Mouse (Mus musculus): ENCODE measurements around the gene Gpsm1.

The Gpsm1 gene

DNA sequence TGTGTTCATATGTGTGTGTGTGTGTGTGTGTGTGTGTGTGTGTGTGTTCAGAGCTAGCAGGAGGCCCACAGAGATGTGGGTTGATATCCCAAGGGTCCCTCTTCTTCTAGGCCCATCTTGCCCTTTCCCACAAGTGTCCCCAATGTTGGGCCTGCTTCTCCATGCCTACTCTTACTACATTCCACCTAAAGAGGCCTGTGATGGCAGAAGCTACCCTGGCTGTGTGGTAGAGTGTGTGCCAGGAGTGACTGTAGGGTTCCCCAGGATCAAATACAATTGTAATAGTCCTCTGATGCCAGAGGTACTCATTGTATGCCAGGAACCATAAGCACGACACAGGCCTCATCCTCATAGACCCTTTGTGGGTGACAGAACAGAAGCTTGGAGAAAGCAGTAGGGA is 1.9 kb upstream of the Gpsm1 start:
- DNase-seq: no peak

DNA sequence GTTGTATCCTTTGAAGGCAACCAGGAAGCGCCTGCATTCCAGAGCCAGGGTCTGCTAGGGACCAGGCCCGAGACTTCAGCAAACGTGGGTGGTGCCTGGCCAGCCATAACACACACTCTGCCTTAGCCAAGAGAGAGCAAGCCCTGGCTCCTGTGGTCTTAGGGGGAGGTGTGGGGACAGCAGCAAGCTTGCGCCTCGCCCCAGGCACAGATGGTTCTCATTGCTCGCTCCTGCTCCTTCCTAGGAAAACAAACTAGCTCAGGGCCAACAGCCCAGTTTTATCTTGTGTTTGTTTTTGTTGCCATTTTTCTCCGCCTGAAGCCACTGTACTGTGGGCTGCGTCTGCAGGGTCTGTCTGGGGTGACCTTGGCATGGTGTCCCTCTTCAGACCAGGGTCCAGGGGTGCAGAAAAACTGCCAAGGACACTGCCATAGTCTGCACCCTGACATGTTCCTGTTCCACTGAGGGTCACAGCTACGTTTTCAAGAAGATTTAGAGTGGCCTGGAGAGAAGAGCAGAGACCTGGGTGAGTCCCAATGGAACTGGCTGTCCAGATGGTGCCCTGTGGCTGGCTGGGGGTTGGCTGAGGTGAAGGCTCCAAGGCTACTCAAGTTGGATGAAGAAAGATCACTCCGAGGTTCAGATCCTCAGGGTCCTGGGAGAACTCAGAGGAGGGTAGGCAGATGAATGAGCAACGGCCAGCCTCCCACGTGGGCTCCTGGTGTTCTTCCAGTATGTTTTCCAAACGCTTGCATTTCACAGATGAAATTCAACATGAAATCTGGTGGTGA is 839 bp upstream of the Gpsm1 start:
- peak; percentile 75 for DNase-seq

DNA sequence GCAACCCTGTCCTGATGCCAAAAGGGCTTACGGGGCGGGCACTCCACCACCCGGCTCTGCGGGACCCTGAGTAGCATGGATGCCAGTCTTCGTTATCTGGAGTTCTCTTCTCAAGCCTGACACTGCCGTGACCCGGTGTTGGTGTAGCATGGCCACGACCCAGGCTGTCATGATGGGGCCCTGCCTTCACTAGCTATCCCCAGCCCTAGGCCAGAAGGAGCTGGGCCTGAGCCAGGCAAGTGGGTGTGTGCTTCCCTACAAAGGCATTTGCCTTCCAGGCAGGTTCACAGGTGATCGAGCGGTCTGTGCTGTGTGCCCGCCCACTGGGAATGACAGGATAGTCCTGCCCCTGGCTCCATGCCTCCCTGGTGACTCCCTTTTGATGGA is 603 bp downstream of the Gpsm1 start:
- DNase-seq: peak; percentile 69

DNA sequence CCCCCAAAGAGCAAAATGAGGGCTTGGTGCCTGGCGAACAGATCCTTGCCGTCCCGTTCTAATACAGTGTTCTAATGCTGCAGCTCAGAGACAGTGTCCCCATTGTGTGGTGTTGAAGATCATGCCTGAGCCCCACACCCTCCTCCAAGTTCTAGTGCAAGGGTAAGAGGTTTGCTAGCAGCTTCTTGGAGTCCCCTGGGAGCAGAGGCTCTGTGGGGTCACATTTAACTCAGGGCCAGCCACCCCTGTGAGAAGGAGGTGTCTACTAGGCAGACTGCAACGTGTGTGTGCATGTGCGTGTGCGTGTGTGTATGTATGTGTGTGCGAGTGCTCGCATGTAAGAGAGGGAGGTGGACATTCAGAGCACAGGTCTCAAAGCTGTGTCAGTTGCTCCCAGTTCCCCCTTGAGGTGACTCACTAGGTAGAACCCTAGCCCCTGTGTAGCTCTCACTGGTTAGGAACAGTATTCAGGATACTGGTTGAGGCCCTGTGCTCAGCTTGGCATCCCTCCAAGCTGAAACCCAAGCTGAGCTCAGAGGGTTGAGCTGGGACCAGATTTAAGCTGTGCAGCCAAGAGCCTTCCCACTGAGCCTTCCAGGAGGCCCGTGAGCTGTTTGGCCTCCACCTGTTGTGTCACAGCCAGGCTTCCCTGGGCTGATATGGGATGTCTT is 1.4 kb downstream of the Gpsm1 start:
- DNase-seq: peak; percentile 32

DNA sequence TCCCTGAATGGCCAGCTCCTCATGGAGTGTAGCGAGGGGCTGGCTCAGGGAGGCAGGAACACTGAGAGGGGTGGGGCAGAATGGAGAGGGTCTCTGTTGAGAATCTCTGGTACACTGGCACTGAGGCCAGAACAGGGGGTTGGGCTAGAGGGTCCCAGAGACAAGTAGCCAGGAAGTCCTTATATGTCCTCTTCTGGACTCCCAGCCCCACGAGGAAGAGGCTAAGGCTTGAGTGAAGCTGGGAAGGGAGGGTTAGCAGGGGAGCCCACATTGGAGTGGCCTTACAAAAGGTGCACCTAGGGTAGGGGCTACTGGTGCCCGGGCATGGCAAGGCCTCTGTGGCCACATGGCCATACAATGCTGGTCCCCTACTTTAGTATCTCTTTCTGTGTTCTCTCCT is 2.1 kb downstream of the Gpsm1 start:
- DNase-seq: no peak

DNA sequence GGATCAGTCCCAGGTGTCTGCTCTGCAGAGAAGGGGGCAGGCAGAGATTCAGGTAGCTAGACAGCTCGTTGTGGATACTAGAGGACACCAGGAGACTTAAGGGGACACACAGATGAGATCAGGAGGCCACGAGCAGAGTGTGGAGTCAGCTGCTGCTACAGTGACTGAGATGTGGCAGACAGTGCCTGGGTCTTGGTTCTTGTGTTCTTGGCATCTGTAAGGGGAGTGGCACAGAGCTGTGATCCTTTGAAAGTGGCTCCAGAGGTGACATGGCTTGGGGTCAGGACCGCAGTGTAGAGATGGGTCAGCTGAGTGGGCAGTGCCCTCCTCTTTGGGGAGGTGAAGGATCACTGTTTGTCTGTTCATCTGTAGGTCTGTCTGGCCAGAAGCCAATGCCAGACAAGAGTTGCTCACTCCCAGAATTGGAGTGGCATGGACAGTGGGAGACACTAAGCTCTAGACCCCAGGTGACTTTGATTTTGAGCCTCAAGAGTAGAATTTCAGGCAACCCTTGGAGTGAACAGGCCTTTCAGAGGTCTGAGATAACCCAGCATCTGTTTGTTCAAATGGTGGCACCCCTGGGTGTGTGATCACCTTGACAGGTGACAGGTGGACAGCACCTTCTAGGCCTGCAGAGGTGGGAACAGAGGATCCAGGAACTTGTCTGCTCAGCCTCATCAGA is 2.8 kb downstream of the Gpsm1 start:
- DNase-seq: no peak

DNA sequence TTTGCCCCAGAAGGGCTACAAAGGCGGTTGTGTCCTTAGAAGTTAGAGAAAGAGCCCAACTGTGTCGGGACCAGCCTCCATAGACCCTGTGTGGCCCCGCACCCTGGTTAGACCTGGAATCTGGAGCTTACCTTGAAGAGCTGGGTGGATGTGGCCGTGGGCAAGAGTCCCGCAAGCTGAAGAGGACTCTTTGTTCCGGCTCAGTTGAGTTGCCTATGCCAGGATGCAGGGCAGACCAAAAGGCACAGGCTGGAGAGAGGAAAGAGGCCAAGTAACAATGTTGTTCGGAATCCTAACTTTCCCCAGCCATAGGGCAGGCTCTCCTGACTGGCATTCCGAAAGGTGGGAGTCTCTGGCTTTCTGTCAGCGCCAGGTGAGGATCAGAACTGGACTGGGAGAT is 3.8 kb downstream of the Gpsm1 start:
- no peak for DNase-seq

DNA sequence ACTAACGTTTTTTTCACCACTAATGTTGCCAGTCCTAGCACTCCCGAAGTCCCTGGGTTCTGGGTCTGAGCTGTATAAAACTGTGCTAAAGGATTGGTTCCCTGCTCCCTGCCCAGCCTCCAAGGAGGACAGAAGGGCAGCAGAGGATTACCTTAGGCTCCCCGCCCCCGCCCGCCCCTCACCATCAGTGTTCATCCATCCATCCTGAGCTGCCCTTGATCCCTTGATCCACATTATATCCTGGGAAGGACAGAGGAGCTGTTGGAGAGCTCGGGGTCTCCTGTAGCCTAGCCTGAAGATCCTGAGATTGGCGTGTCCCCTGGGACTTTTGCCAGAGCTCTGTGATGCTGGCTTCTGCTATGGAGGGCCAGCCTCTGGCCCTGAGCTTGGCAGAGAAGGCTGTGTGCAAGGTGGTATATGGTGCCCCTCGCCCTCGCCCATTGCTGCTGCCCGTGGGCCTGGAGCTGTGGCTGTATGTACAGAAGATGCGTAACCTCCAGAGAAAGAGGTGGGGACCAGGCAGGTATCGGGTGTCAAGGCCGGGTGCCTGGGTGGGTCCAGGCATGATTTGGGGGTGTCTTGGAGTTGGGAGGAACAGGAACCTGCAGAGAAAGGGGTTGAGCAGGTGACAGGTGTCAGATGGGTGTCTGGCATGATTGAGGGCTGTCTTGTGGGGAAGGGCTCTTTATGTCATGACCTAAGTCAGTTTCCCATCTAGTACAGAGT is 4.4 kb downstream of the Gpsm1 start:
- no peak for DNase-seq

DNA sequence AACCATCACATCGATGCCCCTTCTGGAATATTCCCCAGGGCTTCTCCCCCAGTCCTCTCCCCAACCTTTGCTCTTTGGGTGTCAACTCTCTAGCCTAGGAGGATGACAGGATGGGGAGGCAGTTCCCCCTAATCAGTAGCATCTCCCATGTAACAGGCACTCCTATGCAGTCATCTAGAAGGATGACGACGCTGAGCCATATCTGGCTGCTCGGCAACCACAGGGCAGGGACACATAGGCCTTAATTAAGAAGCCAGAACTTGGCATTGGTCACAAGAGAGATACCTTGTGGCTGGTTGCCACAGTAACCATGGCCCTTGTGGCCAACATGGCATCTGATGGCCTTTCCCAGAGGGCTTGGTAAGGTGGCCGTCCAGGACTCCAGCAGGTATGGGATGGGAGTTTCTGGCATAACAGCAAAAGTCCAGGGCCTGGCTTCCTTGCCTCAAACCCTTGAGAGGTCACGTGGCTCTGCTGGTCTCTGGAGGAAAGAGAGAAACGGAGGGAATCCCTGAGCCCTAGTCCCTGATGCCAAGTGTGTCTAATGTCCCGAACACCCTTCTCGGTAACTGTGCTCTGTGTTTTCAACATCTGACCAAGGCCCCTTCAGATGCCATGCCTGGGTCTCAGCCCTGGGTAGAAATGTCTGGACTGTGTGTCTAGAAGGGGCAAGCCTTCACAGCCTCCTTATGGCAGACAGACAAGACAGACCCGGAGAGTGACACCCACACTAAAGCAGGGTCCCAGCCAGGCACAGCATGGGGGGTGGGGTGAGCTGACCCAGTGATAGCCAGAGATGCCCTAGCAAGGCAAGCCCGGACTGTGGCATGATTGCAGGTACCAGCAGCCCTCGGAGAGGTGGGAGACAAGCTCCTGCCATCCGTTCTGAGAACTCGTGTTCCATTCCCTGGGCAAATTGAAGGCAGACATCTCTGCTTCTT is 5.2 kb downstream of the Gpsm1 start:
- no peak for DNase-seq

DNA sequence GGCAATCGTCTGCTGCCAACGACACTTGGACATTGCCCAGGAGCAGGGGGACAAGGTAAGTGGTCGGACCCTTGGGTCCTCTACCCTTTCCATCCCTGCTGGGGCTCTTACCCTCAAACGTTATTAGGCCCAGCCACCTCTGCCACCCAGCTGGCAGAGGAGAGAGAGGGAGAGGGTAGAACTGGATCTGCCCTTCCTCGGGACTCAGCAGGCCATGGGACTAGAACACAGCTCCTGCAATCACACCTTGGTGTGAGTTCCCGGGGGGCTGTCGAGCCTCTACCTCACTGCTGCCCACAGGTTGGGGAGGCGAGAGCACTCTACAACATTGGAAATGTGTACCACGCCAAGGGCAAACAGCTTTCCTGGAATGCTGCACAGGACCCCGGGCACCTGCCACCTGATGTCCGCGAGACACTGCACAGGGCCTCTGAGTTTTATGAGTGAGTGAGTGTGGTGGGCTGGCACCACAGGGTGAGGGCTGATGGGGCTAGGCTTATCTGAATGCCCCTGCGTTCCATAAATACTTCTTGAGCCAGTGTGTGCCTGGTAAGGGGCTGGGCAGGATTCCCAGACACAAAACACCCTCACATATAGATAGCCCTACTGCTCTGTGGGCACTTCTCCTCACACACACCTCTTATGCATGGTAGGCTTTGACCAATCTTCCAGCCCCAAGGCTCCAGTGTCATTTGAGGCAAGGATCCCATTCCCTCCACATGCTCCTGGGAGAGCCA is 8.4 kb downstream of the Gpsm1 start:
- DNase-seq: no peak

DNA sequence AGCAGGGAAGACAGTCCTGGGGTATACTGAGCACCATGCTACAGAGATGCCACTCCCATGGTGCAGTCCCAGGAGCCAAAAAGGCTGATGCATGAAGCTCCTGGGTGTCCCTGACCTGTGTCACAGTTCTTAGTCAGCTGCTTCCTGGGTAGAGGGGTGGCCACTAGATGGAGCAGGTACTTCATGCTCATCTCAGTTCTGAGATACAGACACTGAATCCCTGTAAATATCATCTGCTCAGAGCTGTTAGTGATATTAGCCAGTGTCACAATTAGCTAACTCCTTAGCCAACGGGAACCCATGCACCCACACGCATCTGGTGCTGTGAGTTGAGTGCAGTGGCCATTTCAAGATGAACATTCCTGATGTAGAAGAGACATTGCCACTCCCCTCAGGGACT is 9.6 kb downstream of the Gpsm1 start:
- peak; percentile 51 for DNase-seq

DNA sequence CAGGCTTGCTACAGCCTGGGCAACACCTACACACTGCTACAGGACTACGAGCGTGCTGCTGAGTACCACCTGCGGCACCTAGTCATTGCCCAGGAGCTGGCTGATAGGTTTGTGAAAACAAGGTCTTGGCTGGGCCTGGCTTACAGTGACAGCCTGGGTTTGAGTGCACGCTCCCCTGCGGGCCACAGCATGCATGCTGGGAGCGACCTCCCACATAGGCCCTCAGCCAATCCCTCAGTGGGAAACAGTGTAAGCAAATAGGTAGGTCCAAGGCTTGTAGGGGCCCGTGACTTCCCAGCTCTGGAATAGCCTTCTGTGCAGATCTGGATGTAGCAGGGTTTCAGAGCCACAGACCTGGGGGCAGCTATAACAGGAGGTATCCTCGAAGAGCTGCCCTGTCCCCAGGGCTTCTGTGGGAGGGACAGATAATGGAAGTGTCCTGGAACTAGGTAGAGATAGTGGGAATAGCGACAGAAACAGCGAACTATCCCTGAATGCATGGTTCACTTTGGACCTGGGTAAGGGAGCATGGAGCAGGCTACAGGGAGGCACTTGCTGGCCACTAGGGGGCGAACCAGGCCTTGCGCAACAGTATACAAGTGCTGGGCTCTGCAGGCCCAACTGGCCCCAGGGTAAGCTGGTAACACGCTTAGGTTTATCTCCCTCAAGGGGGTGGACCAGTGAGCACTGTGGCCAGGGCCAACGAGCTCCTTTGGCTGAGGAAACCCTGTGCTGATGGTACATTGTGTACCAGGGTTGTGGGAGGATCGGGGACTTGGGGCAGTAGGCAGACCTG is 10.3 kb downstream of the Gpsm1 start:
- DNase-seq: peak; percentile 66

DNA sequence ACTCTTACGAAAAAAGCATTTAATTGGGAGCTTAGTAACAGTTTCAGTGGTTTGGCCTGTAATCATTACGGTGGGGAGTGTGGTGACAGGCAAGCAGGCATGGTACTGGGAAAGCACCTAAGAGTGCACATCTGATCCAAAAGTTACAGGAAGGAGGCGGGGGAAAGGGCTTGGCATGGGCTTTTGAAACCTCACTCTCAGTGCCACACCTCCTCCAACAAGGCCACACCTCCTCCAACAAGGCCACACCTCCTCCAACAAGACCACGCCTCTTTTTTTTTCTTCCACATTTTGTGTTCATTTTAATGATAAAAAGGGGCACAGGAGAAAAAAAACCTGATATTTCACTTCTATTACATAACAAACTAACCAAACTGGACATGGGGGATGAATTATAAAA is 12.5 kb downstream of the Gpsm1 start:
- peak; percentile 17 for DNase-seq

DNA sequence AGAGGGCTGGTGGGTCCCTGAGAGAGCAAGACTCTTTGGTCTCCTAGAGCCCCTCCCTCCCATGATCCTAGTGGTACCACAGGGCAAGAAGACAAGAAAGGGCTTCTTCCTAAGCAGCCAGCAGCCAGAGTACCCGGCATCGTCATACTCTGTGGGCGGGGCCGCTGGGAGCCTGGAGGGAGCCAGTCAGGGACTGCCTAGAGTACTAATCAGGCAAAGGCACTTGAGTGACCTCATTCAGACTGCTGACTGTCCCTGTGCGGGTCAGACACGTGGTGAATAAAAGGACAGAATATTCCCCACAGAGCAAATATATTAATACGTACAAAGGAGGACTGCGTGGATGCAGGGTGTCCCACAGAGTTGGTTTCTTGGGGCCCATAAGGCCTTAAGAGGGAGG is 14.1 kb downstream of the Gpsm1 start:
- DNase-seq: peak; percentile 6

DNA sequence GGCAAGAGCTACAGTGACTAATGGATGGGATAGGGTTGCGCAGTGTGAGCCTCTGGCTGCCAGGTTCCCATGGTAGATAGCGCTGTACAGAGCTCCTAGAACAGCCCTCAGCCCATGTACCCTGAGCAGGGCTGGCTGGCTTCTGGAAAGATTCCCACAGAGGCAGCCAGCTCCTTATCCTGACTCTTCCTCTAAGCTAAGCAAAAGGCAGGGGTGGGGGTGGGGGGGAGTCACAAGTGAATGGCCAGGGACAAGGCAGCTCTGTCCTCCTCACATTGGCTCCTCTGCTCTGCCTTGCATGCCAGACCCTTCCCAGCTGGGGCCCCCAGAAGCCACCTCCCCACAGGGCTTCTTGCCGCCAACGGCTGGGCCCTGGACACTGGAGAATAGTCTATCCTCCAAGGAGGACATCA is 14.7 kb downstream of the Gpsm1 start:
- DNase-seq: no peak

DNA sequence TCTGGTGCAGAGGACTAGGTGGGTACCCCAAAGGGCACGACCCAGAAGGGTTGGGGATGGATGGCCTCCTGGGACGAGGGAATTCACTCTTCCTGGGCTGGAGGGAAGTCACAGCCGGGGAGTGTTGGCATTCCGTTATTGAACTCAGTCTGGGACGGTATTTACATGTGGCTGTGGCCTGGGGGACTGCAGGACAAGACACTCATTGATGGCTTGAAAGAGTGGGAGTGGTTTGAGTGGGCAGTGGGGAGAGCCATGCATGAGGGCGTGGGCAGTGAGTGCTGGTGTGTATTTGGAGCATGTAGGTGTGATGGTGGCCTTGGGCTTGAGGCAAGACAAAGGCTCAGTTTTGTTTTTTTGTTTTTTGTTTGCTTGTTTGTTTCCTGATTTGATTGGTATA is 15.4 kb downstream of the Gpsm1 start:
- DNase-seq: no peak

DNA sequence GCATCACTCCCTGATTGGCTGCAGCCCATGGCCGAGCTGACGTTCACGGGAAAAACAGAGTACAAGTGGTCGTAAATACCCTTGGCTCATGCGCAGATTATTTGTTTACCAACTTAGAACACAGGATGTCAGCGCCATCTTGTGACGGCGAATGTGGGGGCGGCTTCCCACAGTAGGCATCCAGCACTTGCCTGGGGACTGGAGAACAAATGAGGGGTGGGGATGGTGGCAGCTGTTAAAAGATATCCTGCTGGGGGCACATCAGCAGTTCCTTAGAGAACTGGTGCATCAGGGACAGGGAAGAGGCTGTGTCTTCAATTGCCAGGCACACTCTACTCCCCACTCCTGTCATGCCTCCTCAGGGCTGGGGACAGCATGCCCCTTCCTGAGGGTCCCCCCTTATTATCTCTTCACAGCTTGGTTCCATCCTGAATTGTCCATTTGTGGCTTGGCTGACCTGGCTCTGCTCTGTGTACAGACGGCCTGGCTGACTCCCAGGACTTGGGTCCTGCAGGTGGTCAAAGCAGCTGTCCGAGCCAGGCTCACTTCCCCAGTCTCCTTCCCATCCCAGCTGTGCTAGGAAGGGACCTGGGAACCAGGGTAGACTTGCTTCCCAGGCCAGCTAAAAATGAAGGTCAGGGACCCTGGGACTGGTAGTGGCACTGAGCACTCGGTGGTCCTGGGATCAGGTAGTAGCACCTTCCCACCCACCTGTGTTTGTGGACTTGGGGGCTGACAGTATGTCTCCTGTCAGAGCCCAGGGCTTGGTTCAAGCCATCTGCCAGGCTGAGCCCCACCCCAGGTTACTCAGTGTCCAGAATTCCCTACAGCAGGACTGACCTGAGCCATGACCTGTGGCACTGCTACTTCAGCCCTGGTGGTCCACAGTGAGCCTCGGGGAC is 23.2 kb downstream of the Gpsm1 start:
- DNase-seq: no peak

DNA sequence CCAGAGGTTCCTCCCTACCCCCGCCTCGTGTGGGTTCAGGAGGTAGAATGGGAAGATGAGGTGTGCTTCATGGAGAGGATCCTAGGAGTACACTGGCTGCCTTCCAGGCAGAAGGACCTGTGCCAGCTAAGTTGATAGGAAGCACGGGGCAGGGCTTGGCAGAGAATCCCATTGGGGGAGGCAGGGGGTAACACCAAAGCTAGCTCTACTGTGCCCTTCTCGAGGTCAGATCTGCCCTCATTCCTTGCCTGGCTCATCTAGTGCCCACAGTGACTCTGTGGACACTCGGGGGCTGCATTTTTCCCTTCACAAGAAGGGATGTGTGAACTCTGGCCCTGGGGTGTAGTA is 23.9 kb downstream of the Gpsm1 start:
- peak; percentile 58 for DNase-seq

DNA sequence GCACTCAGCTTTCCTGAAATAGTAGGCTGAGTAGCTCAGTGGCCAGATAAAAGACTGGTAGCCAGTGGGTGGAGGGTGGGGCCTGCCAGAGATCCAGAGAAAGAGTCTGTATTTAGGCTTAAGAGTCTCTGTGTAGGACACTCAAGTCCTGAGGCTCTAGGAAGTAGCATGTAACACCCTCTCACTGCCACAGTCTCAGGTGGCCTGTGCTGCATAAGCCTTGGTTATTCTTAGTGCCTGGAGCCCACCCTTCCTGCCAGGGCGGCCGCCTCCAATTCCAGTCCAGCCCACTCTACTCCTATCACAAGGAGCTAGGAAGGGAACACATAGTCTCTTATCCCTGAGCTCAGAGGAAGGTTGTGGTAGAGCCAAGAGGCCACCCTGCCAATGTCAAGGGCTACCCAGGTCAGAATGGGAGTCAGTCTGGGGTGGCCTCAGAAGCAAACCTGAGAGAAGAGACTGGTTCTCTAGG is 26.2 kb downstream of the Gpsm1 start:
- DNase-seq: peak; percentile 49
